14 mouse cellular contexts compared by ENCODE assay signal in the genomic region with DNA sequence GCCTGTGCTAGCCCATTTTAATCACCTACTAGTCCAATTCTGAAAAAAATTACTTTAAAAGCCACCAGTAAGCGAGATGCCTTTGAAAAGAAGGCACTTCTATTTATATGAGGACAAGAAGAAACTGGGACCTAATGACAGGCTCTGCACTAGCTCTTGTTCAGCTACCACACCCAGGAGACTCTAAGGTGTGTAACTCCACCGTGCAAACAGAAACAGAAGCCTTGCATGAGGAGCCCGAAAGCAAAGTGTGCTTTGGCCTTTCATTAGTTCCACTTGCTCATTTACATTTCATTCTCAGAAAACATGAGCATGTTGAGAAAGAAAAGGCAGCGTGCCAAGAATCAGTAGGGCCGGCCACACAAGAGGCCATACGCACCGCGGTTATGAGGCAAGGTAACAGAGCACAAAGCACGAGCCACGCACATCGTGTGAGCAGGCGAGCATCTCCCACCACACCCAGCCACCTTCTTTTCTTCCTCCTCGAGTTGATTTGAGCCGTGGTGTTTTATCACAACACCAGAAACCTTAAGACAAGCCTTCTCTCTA. TPM values are rescaled to one million over a fixed set of nuclear protein-coding genes. Genes with fewer than 3 reads are reported as not detected.
DNase-seq lines count a peak whose midpoint lies in the region; ATAC-seq and TF ChIP-seq lines count a peak whose summit lies in the region.
"Had no signal": no experiment of that assay in that cellular context is flagged by ENCODE, and none has a peak within 500 bp of the region (broad histone marks: within the 10 kb centered on the region; RNA-seq: fewer than 3 reads in every experiment).

No protein-coding gene starts in this region.

- H3K27me3 ChIP-seq in forebrain, embryonic 16.5 days (replicated peaks; ENCODE audit: control insufficient read depth, insufficient read depth, low read length), result no peaks in the 10 kb centered on the region
- H3K27me3 ChIP-seq in forebrain, embryonic 12.5 days, result no peaks in the 10 kb centered on the region
- H3K27me3 ChIP-seq in liver, adult 2 months (ENCODE audit: control insufficient read depth, insufficient read depth, low read length), result no peaks in the 10 kb centered on the region
- no peaks in the 10 kb centered on the region for H3K27me3 ChIP-seq in liver, embryonic 12.5 days (replicated peaks)
- no peaks in the 10 kb centered on the region for H3K27me3 ChIP-seq in intestine, postnatal 0 days (replicated peaks; ENCODE audit: control insufficient read depth, insufficient read depth, low read length)
- H3K27me3 ChIP-seq in heart, embryonic 10.5 days (ENCODE audit: insufficient read depth, poor library complexity, severe bottlenecking), result no peaks in the 10 kb centered on the region
- H3K27me3 ChIP-seq: forebrain, embryonic 13.5 days; limb, embryonic 13.5 days; neural tube, embryonic 13.5 days had no signal

- WGBS in forebrain, embryonic 16.5 days, result 26% methylated on average over 14 of the region's 14 CpGs
- WGBS in forebrain, embryonic 12.5 days, result 71% methylated on average over 14 of the region's 14 CpGs
- 32% methylated on average over 14 of the region's 14 CpGs for WGBS in liver, adult 2 months
- WGBS in liver, embryonic 12.5 days (ENCODE audit: insufficient replicate concordance), result 76% methylated on average over 14 of the region's 14 CpGs
- 43% methylated on average over 14 of the region's 14 CpGs for WGBS in intestine, postnatal 0 days
- WGBS in heart, embryonic 10.5 days, result 87% methylated on average over 14 of the region's 14 CpGs

- no peak overlapping the region for H3K27ac ChIP-seq in forebrain, embryonic 16.5 days (ENCODE audit: low read length)
- H3K27ac ChIP-seq in forebrain, embryonic 12.5 days, result no peak overlapping the region
- no peak overlapping the region for H3K27ac ChIP-seq in liver, adult 2 months (replicated peaks; ENCODE audit: insufficient read depth, low read depth, low read length)
- no peak overlapping the region for H3K27ac ChIP-seq in liver, embryonic 12.5 days
- peak overlapping the region; percentile 15; the same call in 1 of the 2 replicates for H3K27ac ChIP-seq in intestine, postnatal 0 days (ENCODE audit: low read depth, low read length)
- H3K27ac ChIP-seq in heart, embryonic 10.5 days, result no peak overlapping the region
- H3K27ac ChIP-seq: forebrain, embryonic 13.5 days; limb, embryonic 13.5 days; neural tube, embryonic 13.5 days had no signal

- no peak for TF ChIP-seq CTCF in liver, adult 2 months (IDR thresholded peaks at IDR 0.05; ENCODE audit: low read depth, low read length)
- TF ChIP-seq CTCF in intestine, postnatal 0 days (IDR thresholded peaks at IDR 0.05; ENCODE audit: low read depth), result no peak

- H3K9ac ChIP-seq in forebrain, embryonic 16.5 days (replicated peaks; ENCODE audit: low read depth, low read length), result 0 out of 2 replicates have a peak overlapping the region, but pooled peaks have one; percentile 8
- no peak overlapping the region for H3K9ac ChIP-seq in forebrain, embryonic 12.5 days
- H3K9ac ChIP-seq in liver, adult 2 months (ENCODE audit: low read depth, low read length), result no peak overlapping the region
- no peak overlapping the region for H3K9ac ChIP-seq in liver, embryonic 12.5 days
- H3K9ac ChIP-seq in intestine, postnatal 0 days (ENCODE audit: low read depth, low read length), result no peak overlapping the region
- H3K9ac ChIP-seq: forebrain, embryonic 13.5 days; limb, embryonic 13.5 days; neural tube, embryonic 13.5 days had no signal

- peaks cover 19% of the 10 kb centered on the region for H3K79me2 ChIP-seq in liver, adult 2 months (ENCODE audit: control insufficient read depth, insufficient read depth, low read length)

- DNase-seq in liver, adult 2 months (ENCODE audit: extremely low read depth, low read depth, low spot score), result peak; percentile 71
- peak; percentile 54 for DNase-seq in lung, postnatal 14 days
- DNase-seq in gastrocnemius, postnatal 4 days (ENCODE audit: low spot score in 2 of 2), result no peak
- DNase-seq in heart, embryonic 10.5 days (ENCODE audit: low spot score), result no peak
- DNase-seq: adrenal gland, adult 2 months; layer of hippocampus, postnatal 36 days; right cerebral cortex, postnatal 14 days had no signal

- H3K4me3 ChIP-seq in forebrain, embryonic 16.5 days (replicated peaks; ENCODE audit: low read length), result no peak overlapping the region
- no peak overlapping the region for H3K4me3 ChIP-seq in forebrain, embryonic 12.5 days (replicated peaks)
- H3K4me3 ChIP-seq in liver, adult 2 months (ENCODE audit: insufficient read depth, low read depth, low read length), result no peak overlapping the region
- no peak overlapping the region for H3K4me3 ChIP-seq in liver, embryonic 12.5 days
- no peak overlapping the region for H3K4me3 ChIP-seq in intestine, postnatal 0 days (ENCODE audit: low read depth, low read length)
- no peak overlapping the region for H3K4me3 ChIP-seq in heart, embryonic 10.5 days
- H3K4me3 ChIP-seq: forebrain, embryonic 13.5 days; limb, embryonic 13.5 days; neural tube, embryonic 13.5 days had no signal

- no peak overlapping the region; the same call in 1 of the 2 replicates for H3K4me2 ChIP-seq in forebrain, embryonic 16.5 days (ENCODE audit: low read length)
- no peak overlapping the region for H3K4me2 ChIP-seq in forebrain, embryonic 12.5 days
- H3K4me2 ChIP-seq in liver, embryonic 12.5 days, result no peak overlapping the region
- H3K4me2 ChIP-seq in intestine, postnatal 0 days (replicated peaks; ENCODE audit: low read depth), result peak overlapping the region; percentile 28
- H3K4me2 ChIP-seq: forebrain, embryonic 13.5 days; limb, embryonic 13.5 days; neural tube, embryonic 13.5 days had no signal

- H3K36me3 ChIP-seq in forebrain, embryonic 16.5 days (ENCODE audit: control insufficient read depth, insufficient read depth), result no peaks in the 10 kb centered on the region
- H3K36me3 ChIP-seq in forebrain, embryonic 12.5 days (replicated peaks), result no peaks in the 10 kb centered on the region
- no peaks in the 10 kb centered on the region for H3K36me3 ChIP-seq in liver, adult 2 months (ENCODE audit: control insufficient read depth, insufficient read depth, low read length)
- no peaks in the 10 kb centered on the region for H3K36me3 ChIP-seq in liver, embryonic 12.5 days
- H3K36me3 ChIP-seq in intestine, postnatal 0 days (ENCODE audit: control insufficient read depth, insufficient read depth), result no peaks in the 10 kb centered on the region
- no peaks in the 10 kb centered on the region for H3K36me3 ChIP-seq in heart, embryonic 10.5 days
- H3K36me3 ChIP-seq: limb, embryonic 13.5 days; neural tube, embryonic 13.5 days had no signal

- no peak for ATAC-seq in forebrain, embryonic 16.5 days
- no peak for ATAC-seq in forebrain, embryonic 12.5 days (ENCODE audit: low FRiP score)
- no peak for ATAC-seq in liver, embryonic 12.5 days
- no peak for ATAC-seq in intestine, postnatal 0 days

- H3K4me1 ChIP-seq in forebrain, embryonic 16.5 days (replicated peaks; ENCODE audit: control insufficient read depth, insufficient read depth, low read length), result peaks cover 20% of the 10 kb centered on the region
- H3K4me1 ChIP-seq in forebrain, embryonic 12.5 days, result peaks cover 7% of the 10 kb centered on the region
- peaks cover 9% of the 10 kb centered on the region for H3K4me1 ChIP-seq in liver, adult 2 months (ENCODE audit: control insufficient read depth, insufficient read depth, low read length)
- peaks cover 30% of the 10 kb centered on the region for H3K4me1 ChIP-seq in liver, embryonic 12.5 days
- 0 out of 2 replicates have a peak, but pooled peaks cover 18% of the 10 kb centered on the region for H3K4me1 ChIP-seq in intestine, postnatal 0 days (replicated peaks; ENCODE audit: control insufficient read depth, insufficient read depth, low read length)
- H3K4me1 ChIP-seq in heart, embryonic 10.5 days, result peaks cover 41% of the 10 kb centered on the region

- TF ChIP-seq POLR2A in liver, adult 2 months (IDR thresholded peaks at IDR 0.05; ENCODE audit: extremely low read depth, insufficient read depth, low read length), result no peak

- H3K9me3 ChIP-seq in forebrain, embryonic 16.5 days (ENCODE audit: control insufficient read depth, low read length), result no peaks in the 10 kb centered on the region
- no peaks in the 10 kb centered on the region for H3K9me3 ChIP-seq in forebrain, embryonic 12.5 days
- H3K9me3 ChIP-seq in liver, embryonic 12.5 days (replicated peaks), result no peaks in the 10 kb centered on the region
- H3K9me3 ChIP-seq in intestine, postnatal 0 days (ENCODE audit: control insufficient read depth), result no peaks in the 10 kb centered on the region
- H3K9me3 ChIP-seq in heart, embryonic 10.5 days, result no peaks in the 10 kb centered on the region
- H3K9me3 ChIP-seq: forebrain, embryonic 13.5 days; limb, embryonic 13.5 days; neural tube, embryonic 13.5 days had no signal

RNA-seq across cellular contexts. Expression of a gene that starts 18.4 kb away (rescaled TPM):
- 33.7 and 37.8 TPM in 2 replicates for polyA plus RNA-seq in forebrain, embryonic 16.5 days (2015; fragmentation: Nextera tagmentation; extraction: Ambion mirVana)
- 52.6 and 54.1 TPM in 2 replicates for polyA plus RNA-seq in forebrain, embryonic 12.5 days (2016; fragmentation: Nextera tagmentation; extraction: Ambion mirVana)
- 19.2 and 26.5 TPM in 2 replicates for total RNA-seq in liver, adult 2 months (2014; rRNA removed)
- polyA plus RNA-seq in liver, adult 2 months (2012; rRNA removed), result 9.3 and 10.7 TPM in 2 replicates
- 23.0 and 24.2 TPM in 2 replicates for polyA plus RNA-seq in liver, embryonic 12.5 days (2016; fragmentation: Nextera tagmentation; extraction: Ambion mirVana)
- 29.3 and 34.7 TPM in 2 replicates for polyA plus RNA-seq in intestine, postnatal 0 days (2015; fragmentation: Nextera tagmentation; extraction: Ambion mirVana)
- 10 to 100 TPM; 26.1 to 32.0 TPM for total RNA-seq in gastrocnemius, postnatal 4 days (2021)
- 40.2 and 52.2 TPM in 2 replicates for polyA plus RNA-seq in heart, embryonic 10.5 days (2016; fragmentation: Nextera tagmentation; extraction: Ambion mirVana)

Comparison
In these comparisons a context has a peak if more than half of its experiments do, and no peak if none do; other contexts are left out.
1. DNase-seq: peak in liver, adult 2 months (single experiment) and lung, postnatal 14 days (single experiment); none in gastrocnemius, postnatal 4 days (0 of 2) and heart, embryonic 10.5 days (single experiment).